Mouse (Mus musculus) stomach, postnatal 0 days (tissue): ENCODE data around the gene Arid1b.

Experiments used
- CTCF ChIP-seq: IDR thresholded peaks from 2 replicates; pipeline ENCODE4 v1.5.1; 2016; ENCODE audit warnings: antibody characterized with exemption, low read depth, mild to moderate bottlenecking, moderate library complexity
- EP300 ChIP-seq: optimal IDR thresholded peaks from 2 replicates; pipeline ENCODE3; 2016; ENCODE audit warnings: antibody characterized with exemption

GRCm38 (mm10) chr17:5298891-5299559, 304.9 kb downstream of the Arid1b start:
- TF ChIP-seq CTCF (no peak), EP300 (no peak)
